ENCODE assay signal across 8 mouse cellular contexts in the genomic region with DNA sequence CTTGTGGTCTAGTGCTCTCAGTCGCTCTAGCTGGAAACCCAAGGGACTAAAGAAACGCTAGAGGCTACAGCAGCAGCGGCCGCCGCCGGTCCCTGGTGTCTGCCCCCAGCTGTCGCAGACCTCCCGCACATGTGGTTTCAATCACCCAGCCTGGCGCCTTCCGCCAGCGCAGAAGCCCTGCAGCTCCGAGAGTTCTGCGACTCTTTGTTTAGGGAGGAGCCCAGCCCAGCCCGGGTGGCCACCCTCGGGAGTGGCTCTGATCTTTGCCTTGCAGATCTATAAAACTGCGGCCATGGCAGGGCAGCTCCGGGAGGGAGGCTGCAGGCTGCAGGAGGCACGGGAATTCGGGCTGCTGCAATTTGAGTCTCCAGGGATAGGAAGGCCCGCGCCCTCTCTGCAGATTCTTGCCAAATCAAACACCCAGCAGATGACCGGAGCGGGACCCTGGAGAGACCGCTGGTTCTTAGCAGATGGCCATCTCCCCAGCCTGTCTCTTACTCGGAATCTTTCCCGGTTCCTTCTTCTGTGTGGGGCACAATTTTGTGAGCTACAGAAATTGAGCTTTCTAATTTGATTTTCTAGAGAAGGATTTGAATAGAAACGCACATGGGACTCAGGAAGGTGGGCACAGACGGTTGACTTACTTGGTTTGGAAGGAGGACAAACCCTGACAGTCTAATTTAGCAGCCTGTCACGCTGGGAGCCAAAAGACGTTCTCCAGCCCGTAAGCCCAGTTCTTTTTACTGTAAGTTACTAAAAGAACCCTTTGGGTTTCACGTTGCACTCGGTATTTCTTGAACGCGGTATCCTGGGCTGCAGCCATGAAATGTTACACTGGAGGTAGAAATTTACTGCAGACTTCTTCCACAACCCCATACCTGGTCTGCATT. TPM values are rescaled to one million over a fixed set of nuclear protein-coding genes. Genes with fewer than 3 reads are reported as not detected.
DNase-seq lines count a peak whose midpoint lies in the region; ATAC-seq lines count a peak whose summit lies in the region.

No protein-coding gene starts in this region.

- peaks cover 21% of the 10 kb centered on the region for H3K4me1 ChIP-seq in forebrain, embryonic 16.5 days (replicated peaks; ENCODE audit: control insufficient read depth, insufficient read depth, low read length)

- no peaks in the 10 kb centered on the region for H3K27me3 ChIP-seq in forebrain, embryonic 16.5 days (replicated peaks; ENCODE audit: control insufficient read depth, insufficient read depth, low read length)

- H3K9ac ChIP-seq in forebrain, embryonic 16.5 days (replicated peaks; ENCODE audit: low read depth, low read length): peak overlapping the region; percentile 56

- peak; percentile 63 for ATAC-seq in forebrain, embryonic 16.5 days
- peak; percentile 71 to 75 for ATAC-seq in hematopoietic stem cell, adult 5-6 weeks (replicated peaks in 1 of 2; ENCODE audit: insufficient read depth in 1 of 2, low FRiP score in 2 of 2, low TSS enrichment in 1 of 2, low read depth in 1 of 2, poor library complexity in 2 of 2, severe bottlenecking in 2 of 2)
- ATAC-seq in inflammation-experienced regulatory T-cells, adult 6 months: no peak

- WGBS in forebrain, embryonic 16.5 days: under 1% methylated on average over 35 of the region's 35 CpGs

- no peaks in the 10 kb centered on the region for H3K9me3 ChIP-seq in forebrain, embryonic 16.5 days (ENCODE audit: control insufficient read depth, low read length)

- peak overlapping the region; percentile 59 for H3K4me2 ChIP-seq in forebrain, embryonic 16.5 days (ENCODE audit: low read length)

- intact Hi-C loops in left cerebral cortex, postnatal 10 days (cut with DNase I): no loop called here

- peak overlapping the region; percentile 96 for H3K27ac ChIP-seq in forebrain, embryonic 16.5 days (ENCODE audit: low read length)

- H3K4me3 ChIP-seq in forebrain, embryonic 16.5 days (replicated peaks; ENCODE audit: low read length): peak overlapping the region; percentile 35

- H3K36me3 ChIP-seq in forebrain, embryonic 16.5 days (ENCODE audit: control insufficient read depth, insufficient read depth): no peaks in the 10 kb centered on the region

- DNase-seq in adipocyte (ENCODE audit: low spot score): peak; percentile 62
- DNase-seq in cerebellum, adult 18-20 months: peak; percentile 64 to 75
- peak; percentile 65 to 75 for DNase-seq in left cerebral cortex, postnatal 10 days (ENCODE audit: extremely low spot score in 1 of 2, low spot score in 2 of 2)
- peak; percentile 78 to 91 for DNase-seq in lung, postnatal 4 days
- peak; percentile 66 for DNase-seq in right cerebral cortex, adult 18-20 months

RNA-seq across cellular contexts. Expression of a gene that starts 45.2 kb away (rescaled TPM):
- polyA plus RNA-seq in forebrain, embryonic 16.5 days (2015; fragmentation: Nextera tagmentation; extraction: Ambion mirVana): 64.7 and 65.5 TPM in 2 replicates
- total RNA-seq in hematopoietic stem cell, adult 5-6 weeks (2017): 0.25 TPM in 1 of 2 replicates, not detected in the other
- 10 to 100 TPM; 50.0 to 59.1 TPM for total RNA-seq in left cerebral cortex, postnatal 10 days (2021)
- polyA plus RNA-seq in inflammation-experienced regulatory T-cells, adult 6 months (2017; shearing (Covaris generic)): not detected

Comparison
In these comparisons a context has a peak if more than half of its experiments do, and no peak if none do; other contexts are left out.
1. RNA of a gene that starts 45.2 kb away (total RNA-seq): 50.0 to 59.1 TPM in left cerebral cortex, postnatal 10 days; 0.25 TPM in hematopoietic stem cell, adult 5-6 weeks; every median in the first group is over 10 times any median in the second.
2. Peak in every context shown above with its lines, with median percentiles within 50 percentile points of each other: DNase-seq.